Mouse (Mus musculus): ENCODE results near the gene Pik3ca.

The Pik3ca gene

DNA sequence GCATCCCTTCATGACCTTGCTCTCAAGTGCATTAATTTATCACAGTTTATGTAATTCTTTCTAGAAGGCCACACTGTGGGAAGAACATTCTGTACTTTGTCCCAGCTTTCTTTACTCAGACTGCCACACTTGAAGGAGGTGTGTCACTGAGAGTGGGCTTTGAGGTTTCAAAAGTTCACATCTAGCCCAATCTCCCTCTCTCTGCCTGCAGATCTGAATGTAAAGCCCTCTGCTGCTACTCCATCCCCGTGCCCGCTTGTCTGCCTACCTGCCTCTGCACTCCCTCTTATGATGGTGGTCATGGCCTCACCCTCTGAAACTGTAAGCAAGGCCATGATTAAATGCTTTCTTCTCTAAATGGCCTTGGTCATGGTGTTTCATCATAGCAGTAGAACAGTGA lies 102.9 kb downstream of the Pik3ca start:
- no peak for DNase-seq (ENCODE audit: low spot score)

DNA sequence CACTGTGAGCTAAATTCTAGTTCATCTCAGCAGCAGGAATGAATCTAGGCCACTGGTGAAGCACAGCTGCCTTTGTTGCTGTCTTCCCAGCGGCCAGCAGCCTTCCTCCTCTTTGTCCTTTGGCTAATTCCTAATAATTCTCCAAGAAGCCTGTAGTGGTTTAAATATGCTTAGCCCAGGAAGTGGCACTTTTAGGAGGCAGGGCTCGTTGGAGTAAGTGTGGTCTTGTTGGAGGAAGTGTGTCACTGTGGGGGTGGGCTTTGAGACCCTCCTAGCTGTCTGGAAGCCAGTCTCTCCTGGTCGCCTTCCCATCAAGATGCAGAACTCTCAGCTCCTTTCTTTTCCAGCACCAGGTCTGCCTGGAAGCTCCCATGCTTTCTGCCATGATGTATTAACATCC lies 108.4 kb downstream of the Pik3ca start:
- DNase-seq (ENCODE audit: low spot score), result no peak

DNA sequence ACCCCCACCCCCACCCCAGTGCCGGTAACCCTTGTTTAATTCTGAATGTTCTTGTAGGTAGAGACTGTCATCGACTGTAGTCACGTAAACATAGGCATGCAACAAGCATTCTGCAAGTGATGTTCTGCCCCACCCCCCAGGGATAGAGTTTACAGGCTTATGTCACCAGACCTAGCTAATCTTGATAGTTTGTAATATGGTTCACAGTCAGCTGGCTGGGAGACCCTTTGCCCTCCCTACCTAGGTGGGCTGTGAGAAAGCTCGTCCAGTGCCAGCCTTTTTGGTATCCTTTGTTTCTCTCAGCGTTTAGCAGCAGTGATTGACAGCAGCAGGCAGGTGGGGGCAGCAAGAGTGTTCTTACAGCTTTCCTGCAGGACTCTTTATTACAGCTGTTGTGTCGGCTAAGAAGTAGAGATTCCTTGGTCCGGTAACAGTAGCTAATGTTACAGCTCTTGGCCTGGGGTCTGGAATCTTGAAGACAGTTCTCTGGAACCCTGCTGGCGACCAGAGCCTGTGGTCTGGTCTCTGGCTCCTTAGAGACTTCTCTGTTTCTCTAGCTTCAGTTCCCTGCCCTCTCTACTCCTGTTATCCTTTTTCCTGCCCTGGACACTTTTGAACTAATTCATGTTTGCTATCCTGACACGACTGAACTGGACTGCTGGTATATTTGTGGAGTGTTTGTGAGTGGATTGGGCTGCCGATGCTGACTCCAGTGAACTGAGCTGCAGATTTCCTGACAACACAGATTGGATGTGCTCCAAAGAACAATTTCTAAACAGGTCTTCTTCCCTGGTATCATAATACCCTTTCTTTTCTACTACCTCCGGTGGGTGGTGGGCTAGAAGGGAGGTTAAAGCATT lies 109.1 kb downstream of the Pik3ca start:
- no peak for DNase-seq (ENCODE audit: low spot score)

DNA sequence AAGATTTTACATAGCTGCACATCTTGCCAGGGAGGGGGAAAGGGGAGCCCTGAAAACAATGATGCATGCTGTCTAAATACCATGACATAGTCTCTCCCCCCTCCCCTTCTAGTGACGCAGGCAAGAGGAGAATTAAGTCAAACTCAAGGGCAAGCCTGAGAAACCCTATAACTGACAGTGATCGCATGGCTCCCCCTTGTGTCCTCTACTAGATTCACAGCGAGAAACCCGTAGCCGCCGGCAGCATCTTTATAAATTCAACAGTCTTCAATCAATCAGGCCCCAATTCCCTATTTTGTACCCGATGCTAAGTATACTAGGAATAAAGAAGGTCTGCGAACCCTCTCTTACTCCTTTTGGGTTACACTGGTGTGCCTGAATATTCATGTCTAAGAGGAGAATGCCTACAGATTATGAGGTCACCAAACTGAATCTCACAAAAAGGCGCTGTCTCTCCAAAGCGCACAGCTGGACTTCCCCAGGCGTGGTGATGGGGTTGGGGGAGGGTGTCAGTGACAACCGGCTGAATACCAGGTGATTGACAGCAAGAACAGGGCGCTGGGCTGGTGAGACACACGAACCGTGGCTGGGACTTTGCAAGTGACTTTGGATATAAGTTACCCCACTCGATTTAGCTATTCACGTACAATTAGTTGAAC lies 111.3 kb downstream of the Pik3ca start:
- DNase-seq (ENCODE audit: low spot score), result peak; percentile 93

- DNase-seq (ENCODE audit: low spot score), result peak; percentile 54
These were observed 112.3 kb downstream of the Pik3ca start, which contains the start of gene Zfp639 for GRCm38 (mm10) chr3:32509496-32510374. Gene Zfp639 (plus strand): TSS chr3:32510259.

- DNase-seq (ENCODE audit: low spot score), result peak; percentile 98
These were observed 113.1 kb downstream of the Pik3ca start for GRCm38 (mm10) chr3:32510375-32511190.

DNA sequence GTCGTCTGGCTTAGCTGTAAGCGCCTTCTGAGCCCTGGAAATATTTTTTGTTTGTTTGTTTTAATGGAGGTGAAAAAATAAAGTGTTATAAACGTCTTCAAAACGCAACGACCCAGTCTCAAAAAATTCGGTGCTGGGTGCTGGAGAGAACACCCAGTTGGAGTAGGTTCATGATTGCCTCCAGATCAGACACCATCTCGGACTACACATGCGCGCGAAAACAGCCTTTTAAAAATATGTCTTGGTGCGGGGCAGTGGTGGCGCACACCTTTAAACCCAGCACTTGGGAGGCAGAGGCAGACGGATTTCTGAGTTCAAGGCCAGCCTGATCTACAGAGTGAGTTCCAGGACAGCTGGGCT lies 113.7 kb downstream of the Pik3ca start:
- peak; percentile 57 for DNase-seq (ENCODE audit: low spot score)

- DNase-seq (ENCODE audit: low spot score), result no peak
These were observed 115.3 kb downstream of the Pik3ca start for GRCm38 (mm10) chr3:32512686-32513284.

- DNase-seq (ENCODE audit: low spot score), result no peak
These were observed 116.1 kb downstream of the Pik3ca start for GRCm38 (mm10) chr3:32513528-32513927.

All from embryo, embryonic 10.5 days (tissue).